Mouse (Mus musculus): ENCODE data around the gene Enc1. TPM values are rescaled to one million over a fixed set of nuclear protein-coding genes. Genes with fewer than 3 reads are reported as not detected.

Gene Enc1
- polyA plus RNA-seq, 1 experiment from 2014 or later = 18.4 TPM

DNA sequence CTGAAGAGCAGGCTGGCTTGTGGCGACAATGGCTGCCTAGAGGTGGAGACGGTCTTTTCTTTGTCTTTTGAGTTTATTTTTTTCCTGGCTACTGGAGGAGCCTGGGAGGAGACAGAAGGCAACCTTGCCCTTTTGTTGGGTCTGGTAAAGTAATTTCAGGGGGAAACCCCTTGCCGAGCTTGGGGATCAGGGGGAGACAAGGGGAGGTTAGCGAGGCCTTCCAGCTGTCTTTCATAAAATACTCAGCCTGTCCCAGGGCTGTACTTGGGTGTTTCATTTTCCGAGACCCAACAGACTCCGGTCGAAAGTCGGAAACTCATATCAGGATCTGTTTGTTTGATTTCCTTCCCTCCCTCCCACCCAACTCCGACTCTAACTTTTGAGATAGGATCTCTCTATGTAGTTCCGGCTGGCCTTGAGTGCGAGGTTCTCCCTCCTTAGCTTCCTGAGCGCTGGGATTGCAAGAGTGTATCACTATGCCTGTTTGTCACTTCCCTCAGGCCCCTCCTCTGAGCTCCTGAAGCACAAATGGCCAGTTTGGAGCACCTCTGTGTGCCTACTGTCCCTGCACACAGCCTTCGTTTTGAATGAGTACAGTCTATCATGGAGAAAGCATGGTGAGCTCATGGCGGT, 56.6 kb downstream of the Enc1 start:
- Histone ChIP-seq H3K4me3 (ENCODE audit: low read depth, low read length) (no peak overlapping the region), H3K27ac (ENCODE audit: low read depth, low read length) (no peak overlapping the region), H3K36me3 (ENCODE audit: control insufficient read depth, insufficient read depth, low read length) (no peaks in the 10 kb centered on the region), H3K4me1 (ENCODE audit: control insufficient read depth, insufficient read depth, low read length) (peaks cover 12% of the 10 kb centered on the region), H3K27me3 (ENCODE audit: control insufficient read depth, insufficient read depth, low read length) (no peaks in the 10 kb centered on the region), H3K9ac (ENCODE audit: low read length) (no peak overlapping the region), H3K9me3 (ENCODE audit: control insufficient read depth, low read length) (no peaks in the 10 kb centered on the region), H3K4me2 (no peak overlapping the region)
- 87% methylated on average over 14 of the region's 14 CpGs for WGBS
- ATAC-seq (ENCODE audit: low FRiP score) (no peak), DNase-seq (ENCODE audit: low spot score, missing footprints) (no peak)

DNA sequence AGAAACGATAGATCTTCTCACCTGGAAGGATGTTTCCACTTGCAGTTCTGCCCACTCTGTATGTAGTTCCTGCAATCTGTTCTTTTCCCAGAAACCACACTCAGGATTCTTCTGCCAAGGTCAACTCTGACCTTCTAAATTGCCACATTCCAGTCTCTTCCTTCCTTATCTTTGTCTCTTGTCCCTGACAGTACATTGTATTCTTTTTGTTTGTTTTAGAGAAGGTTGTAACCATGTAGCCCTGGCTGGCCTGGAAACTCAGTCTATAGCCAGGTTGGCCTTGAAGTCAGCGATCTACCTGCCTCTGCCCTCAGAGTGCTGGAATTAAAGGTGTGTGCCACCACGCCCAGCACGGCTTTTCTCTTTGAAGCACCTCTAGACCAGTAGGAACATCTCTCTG, 58.0 kb downstream of the Enc1 start:
- 90% methylated on average over 4 of the region's 4 CpGs for WGBS
- H3K9ac ChIP-seq (ENCODE audit: low read length) = no peak overlapping the region
- H3K4me1 ChIP-seq (ENCODE audit: control insufficient read depth, insufficient read depth, low read length) = peaks cover 7% of the 10 kb centered on the region
- H3K4me3 ChIP-seq (ENCODE audit: low read depth, low read length) = no peak overlapping the region
- DNase-seq (ENCODE audit: low spot score, missing footprints) = no peak
- no peaks in the 10 kb centered on the region for H3K27me3 ChIP-seq (ENCODE audit: control insufficient read depth, insufficient read depth, low read length)
- H3K36me3 ChIP-seq (ENCODE audit: control insufficient read depth, insufficient read depth, low read length) = no peaks in the 10 kb centered on the region
- no peaks in the 10 kb centered on the region for H3K9me3 ChIP-seq (ENCODE audit: control insufficient read depth, low read length)
- no peak overlapping the region for H3K4me2 ChIP-seq
- no peak for ATAC-seq (ENCODE audit: low FRiP score)
- no peak overlapping the region for H3K27ac ChIP-seq (ENCODE audit: low read depth, low read length)

DNA sequence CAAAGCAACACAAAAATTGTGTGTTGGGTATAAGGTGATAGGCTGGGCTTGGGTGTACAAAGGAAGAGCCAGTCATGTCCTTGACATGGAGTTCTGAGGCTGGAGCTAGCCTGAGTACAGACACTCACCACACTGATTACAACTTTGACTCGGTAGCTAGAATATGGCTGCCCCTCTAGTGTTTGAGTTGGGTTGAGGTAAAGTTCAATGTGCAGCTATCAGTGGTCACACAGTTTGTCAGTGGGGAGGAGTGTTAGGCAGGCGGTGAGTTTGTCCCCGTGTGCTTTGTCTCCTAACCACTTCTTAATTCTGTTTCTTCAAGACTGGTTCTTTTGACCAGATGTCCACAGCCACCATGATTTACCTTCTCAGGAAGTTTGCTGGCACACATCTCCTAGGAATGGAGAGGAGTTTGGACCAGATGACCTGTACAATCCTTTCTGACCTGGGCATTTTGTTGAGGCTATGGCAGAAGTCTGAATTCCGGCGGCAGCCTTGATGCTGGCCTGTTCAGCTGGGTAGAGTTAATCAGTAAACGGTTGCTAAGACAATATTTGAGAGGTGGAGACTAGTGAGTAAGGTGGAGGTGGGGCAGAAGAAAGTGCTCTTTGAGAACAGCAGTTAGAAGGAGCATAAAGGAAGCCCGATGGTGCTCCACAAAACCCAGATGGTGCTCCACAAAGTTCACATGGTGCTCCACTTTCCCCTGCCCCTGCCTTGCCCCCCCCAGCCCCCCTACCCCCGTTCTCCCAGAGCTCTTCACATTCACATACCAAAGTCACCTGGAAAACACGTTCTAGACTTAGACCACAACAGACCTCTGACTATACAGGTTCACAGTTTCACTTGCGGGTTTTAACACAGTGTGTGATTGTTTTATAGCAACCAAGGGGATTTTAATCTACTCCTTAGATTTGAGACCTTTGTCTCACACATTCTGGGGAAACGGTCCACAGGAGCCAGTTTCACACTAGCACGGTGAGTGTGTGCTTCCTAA, 59.3 kb downstream of the Enc1 start:
- Histone ChIP-seq H3K36me3 (ENCODE audit: control insufficient read depth, insufficient read depth, low read length) (no peaks in the 10 kb centered on the region), H3K9ac (ENCODE audit: low read length) (no peak overlapping the region), H3K4me1 (ENCODE audit: control insufficient read depth, insufficient read depth, low read length) (peaks cover 4% of the 10 kb centered on the region), H3K9me3 (ENCODE audit: control insufficient read depth, low read length) (no peaks in the 10 kb centered on the region), H3K4me3 (ENCODE audit: low read depth, low read length) (no peak overlapping the region), H3K27ac (ENCODE audit: low read depth, low read length) (no peak overlapping the region), H3K27me3 (ENCODE audit: control insufficient read depth, insufficient read depth, low read length) (no peaks in the 10 kb centered on the region), H3K4me2 (no peak overlapping the region)
- ATAC-seq (ENCODE audit: low FRiP score) (no peak), DNase-seq (ENCODE audit: low spot score, missing footprints) (no peak)
- 90% methylated on average over 12 of the region's 12 CpGs for WGBS

Other genes starting within 250 kb of the Enc1 start
- gene 1700029F12Rik, start 206.7 kb upstream of the Enc1 start, polyA plus RNA-seq (2014; fragmentation: Nextera tagmentation; extraction: Ambion mirVana) = not detected in 2 replicates
- 13.9 and 14.0 TPM in 2 replicates for gene Fam169a, start 173.8 kb upstream of the Enc1 start, polyA plus RNA-seq (2014; fragmentation: Nextera tagmentation; extraction: Ambion mirVana)
- gene Gm6169, start 141.9 kb upstream of the Enc1 start, polyA plus RNA-seq (2014; fragmentation: Nextera tagmentation; extraction: Ambion mirVana) = 0.48 and 0.53 TPM in 2 replicates
- gene Gfm2, start 103.2 kb upstream of the Enc1 start, polyA plus RNA-seq (2014; fragmentation: Nextera tagmentation; extraction: Ambion mirVana) = 32.8 and 36.6 TPM in 2 replicates
- gene Nsa2, start 103.2 kb upstream of the Enc1 start, polyA plus RNA-seq (2014; fragmentation: Nextera tagmentation; extraction: Ambion mirVana) = 64.7 and 69.8 TPM in 2 replicates
- 25.8 and 26.1 TPM in 2 replicates for gene Hexb, start 42.7 kb upstream of the Enc1 start, polyA plus RNA-seq (2014; fragmentation: Nextera tagmentation; extraction: Ambion mirVana)

Data from midbrain, embryonic 11.5 days (tissue).